Mouse (Mus musculus): ENCODE measurements at regions not wholly inside any gene's neighbourhood (a gene's known extent, or its start where the extent isn't known, plus 50 kb on each side); places are given as distances from the start of the nearest gene placed in this dataset.

DNA sequence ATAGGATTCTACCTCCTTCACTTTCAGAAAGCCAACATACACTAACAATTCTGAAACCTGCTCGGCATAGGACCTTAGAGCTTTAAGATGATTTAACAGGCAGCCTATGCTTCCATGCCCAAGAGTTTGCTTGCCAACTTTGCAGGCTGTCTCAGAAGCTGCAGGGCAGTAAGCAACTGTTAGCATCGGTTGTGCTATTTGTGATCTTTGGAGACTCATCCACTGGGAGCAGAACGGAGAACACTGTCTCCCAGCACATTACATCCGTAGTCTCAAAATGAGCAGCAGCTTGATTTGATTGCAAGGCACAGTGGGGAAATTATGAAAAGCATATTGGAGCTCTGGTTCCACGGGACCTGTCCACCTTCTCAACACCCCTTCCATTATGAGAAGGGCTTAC, 108.5 kb upstream of the Pter start:
- no peak for DNase-seq (ENCODE audit: low spot score)

DNA sequence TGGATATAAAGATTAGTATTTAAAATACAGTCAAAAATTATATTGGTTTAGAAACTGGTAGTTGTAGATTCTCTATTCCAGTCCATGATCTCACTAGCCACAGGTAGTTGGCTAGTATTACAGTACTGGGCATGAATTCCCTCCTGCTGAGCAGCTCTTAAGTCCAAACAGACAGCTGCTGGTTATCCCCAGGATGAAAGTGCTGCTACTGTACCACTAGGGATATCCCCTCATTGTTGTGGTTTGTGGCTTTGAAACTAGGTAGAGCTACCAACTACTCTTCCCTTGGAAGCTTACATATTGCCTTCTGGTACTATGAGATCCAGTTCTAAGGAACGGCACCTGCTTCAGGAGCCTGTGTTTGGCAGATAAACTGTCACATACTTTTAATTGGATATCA, 97.9 kb upstream of the Pter start:
- no peak for DNase-seq (ENCODE audit: low spot score)

DNA sequence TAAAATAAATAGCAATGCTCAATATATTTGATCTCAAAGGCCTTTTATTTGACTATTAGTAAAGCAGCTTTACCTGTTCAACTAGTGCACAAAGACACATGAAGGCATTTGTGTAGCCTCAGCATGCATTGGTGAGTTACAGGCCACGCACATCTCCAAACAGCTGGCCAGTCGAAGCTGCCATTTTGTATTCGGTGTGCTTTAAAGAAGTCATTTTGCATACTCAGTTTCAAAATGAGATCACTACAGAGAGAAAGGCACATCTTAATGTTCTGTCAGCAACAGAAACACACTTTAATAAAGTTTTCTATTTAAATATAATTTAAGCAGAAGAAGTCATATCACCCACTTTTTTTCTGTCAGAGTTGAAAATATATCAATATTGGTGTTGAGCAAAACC, 90.3 kb upstream of the Pter start:
- no peak for DNase-seq (ENCODE audit: low spot score)

DNA sequence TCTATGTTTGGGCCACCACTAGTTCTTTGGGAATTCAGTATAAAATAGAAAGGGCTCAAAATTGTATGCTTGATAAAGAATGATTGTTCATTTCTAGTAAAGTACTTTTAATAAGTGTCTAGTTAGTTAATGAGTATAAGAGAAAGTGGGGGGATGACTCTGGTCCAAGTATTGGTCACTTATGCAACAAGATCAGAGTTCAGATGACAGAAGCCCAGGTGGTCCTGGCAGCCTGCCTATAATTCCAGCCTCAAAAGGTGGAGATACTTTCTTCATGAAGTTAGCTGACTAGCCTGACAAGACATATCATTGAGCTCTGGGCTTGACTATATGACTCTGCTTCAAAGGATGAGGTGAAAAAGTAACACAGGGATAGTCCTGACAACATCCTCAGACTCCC, 57.3 kb upstream of the Pter start:
- no peak for DNase-seq (ENCODE audit: low spot score)

DNA sequence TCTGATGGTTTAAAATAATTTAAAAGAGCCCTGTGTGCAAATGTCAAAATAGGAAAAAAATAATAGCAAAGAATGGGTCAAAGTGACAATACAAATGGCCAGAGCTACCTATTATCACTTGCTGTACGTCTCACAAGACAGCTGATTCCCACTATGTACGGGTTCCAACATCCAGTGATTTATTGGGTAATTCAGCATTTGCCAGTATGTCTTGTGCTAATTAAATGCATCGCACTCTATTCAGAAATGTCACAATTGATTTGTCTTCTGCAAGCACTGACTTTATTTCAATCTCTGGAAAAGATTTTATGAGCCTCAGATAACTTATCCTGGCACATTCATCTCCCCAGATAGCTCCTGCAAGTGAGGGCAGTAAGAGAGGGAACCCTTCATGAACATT, 55.1 kb upstream of the Pter start:
- no peak for DNase-seq (ENCODE audit: low spot score)
